Mouse (Mus musculus) adipocyte (in vitro differentiated cells): ENCODE measurements around the gene Tecr.

ENCODE experiments used
- DNase-seq: peaks from one replicate; pipeline ENCODE4 v3.0.0-alpha.2; 2016; ENCODE audit warnings: low spot score

Tecr gene

DNA sequence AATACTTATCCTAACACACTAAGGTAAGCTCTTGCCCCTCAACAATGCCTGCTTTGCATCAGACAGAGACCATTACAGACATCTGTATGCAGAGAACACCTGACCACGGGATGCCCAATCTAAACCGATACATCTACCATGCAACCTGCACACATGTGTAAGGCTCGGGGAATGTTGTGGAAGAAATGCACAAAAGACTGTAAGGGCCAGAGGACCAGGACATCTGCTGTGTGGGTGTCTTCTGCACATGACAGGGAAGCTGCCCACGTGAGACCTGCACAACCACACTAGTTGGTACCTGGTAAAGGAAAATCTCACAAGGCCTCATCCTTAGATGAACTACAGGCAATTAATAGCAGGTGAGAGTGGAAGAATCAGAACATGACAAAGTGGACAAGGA is 44.5 kb downstream of the Tecr start:
- DNase-seq, result no peak

- DNase-seq, result no peak
Observed at GRCm38 (mm10) chr8:83562669-83563068, 45.1 kb downstream of the Tecr start.

DNA sequence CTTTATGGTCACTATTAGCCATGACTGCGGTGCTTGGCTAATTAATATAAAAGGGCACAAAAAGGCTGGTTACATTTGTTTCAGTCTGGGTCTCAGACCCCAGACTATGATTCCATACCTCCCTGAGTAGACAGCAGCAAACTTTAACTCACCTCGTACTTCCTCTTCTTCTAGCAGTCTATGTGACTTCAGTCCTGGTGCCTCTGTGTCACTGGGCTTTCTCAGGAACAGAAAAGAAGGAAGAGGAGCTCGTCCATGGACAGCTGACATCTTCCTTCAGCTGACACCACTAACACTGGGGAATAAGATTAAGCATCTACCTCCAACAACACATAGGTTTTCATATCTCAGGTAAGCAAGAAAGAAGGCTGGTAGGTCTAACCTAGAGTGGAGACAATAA is 72.0 kb downstream of the Tecr start, which contains the start of gene Olfr370:
Olfr370 (plus strand) TSS at position 45 of the 400 bp plus-strand sequence.
- DNase-seq, result no peak

GRCm38 (mm10) chr8:83534802-83535201 is 73.0 kb downstream of the Tecr start:
- no peak for DNase-seq
